Mouse (Mus musculus) neural tube, embryonic 11.5 days (tissue): ENCODE data around the gene AA986860. TPM values are rescaled to one million over a fixed set of nuclear protein-coding genes. Genes with fewer than 3 reads are reported as not detected.

Experiments
- ATAC-seq: fragments of 200-750 bp; cut with Nextera tagmentation; 2 replicates; pipeline ENCODE4 v1.8.0; 2017; ENCODE audit warnings: moderate number of reproducible peaks, mild to moderate bottlenecking, moderate TSS enrichment, moderate library complexity; ENCODE audit not compliant: insufficient read depth, low FRiP score, low TSS enrichment
- DNase-seq: peaks from one replicate; pipeline ENCODE4 v3.0.0-alpha.2; 2015; ENCODE audit warnings: low spot score
- H3K27ac ChIP-seq: fragments of 300-500 bp; sonication (generic); 2 replicates; pipeline ENCODE4 v1.5.1; 2014; ENCODE audit warnings: low read depth, mild to moderate bottlenecking, low read length
- H3K27me3 ChIP-seq: fragments of 300-500 bp; sonication (generic); 2 replicates; pipeline ENCODE4 v1.6.1; 2014; ENCODE audit warnings: mild to moderate bottlenecking, low read length, mixed read lengths; ENCODE audit not compliant: control insufficient read depth, insufficient read depth
- H3K36me3 ChIP-seq: fragments of 300-500 bp; sonication (generic); 2 replicates; pipeline ENCODE4 v1.6.1; 2014; ENCODE audit warnings: mild to moderate bottlenecking, low read length, moderate library complexity, mixed read lengths; ENCODE audit not compliant: control insufficient read depth, insufficient read depth
- H3K4me1 ChIP-seq: fragments of 300-500 bp; sonication (generic); 2 replicates; pipeline ENCODE4 v1.6.1; 2014; ENCODE audit warnings: low read length, mixed read lengths; ENCODE audit not compliant: control insufficient read depth, insufficient read depth
- H3K4me2 ChIP-seq: fragments of 300-500 bp; sonication (generic); 2 replicates; pipeline ENCODE4 v1.6.1; 2014; ENCODE audit warnings: low read depth, mild to moderate bottlenecking, moderate library complexity
- H3K4me3 ChIP-seq: fragments of 300-500 bp; sonication (generic); 2 replicates; pipeline ENCODE4 v1.5.1; 2014; ENCODE audit warnings: low read depth, low read length
- H3K9ac ChIP-seq: fragments of 300-500 bp; sonication (generic); 2 replicates; pipeline ENCODE4 v1.6.1; 2014; ENCODE audit warnings: mild to moderate bottlenecking, low read length
- H3K9me3 ChIP-seq: fragments of 300-500 bp; sonication (generic); 2 replicates; pipeline ENCODE4 v1.6.1; 2016; ENCODE audit warnings: low read length; ENCODE audit not compliant: control insufficient read depth
- WGBS: fragments of 180-500 bp; shearing (Covaris S2); extraction: QIAGEN DNeasy Blood & Tissue Kit; methylation state at CpG from one replicate; pipeline ENCODE4 v1.1.7; 2014; 5-methylcytosine and 5-hydroxymethylcytosine counted together
- polyA plus RNA-seq: library from polyadenylated mRNA; unstranded; fragments of >200 nt; fragmentation: Nextera tagmentation; extraction: Ambion mirVana; gene quantifications from 2 replicates; pipeline ENCODE4 v1.2.1, GENCODE M21; 2014

The AA986860 gene
- polyA plus RNA-seq, 1 experiment from 2014 or later, result 0.32 TPM

DNA sequence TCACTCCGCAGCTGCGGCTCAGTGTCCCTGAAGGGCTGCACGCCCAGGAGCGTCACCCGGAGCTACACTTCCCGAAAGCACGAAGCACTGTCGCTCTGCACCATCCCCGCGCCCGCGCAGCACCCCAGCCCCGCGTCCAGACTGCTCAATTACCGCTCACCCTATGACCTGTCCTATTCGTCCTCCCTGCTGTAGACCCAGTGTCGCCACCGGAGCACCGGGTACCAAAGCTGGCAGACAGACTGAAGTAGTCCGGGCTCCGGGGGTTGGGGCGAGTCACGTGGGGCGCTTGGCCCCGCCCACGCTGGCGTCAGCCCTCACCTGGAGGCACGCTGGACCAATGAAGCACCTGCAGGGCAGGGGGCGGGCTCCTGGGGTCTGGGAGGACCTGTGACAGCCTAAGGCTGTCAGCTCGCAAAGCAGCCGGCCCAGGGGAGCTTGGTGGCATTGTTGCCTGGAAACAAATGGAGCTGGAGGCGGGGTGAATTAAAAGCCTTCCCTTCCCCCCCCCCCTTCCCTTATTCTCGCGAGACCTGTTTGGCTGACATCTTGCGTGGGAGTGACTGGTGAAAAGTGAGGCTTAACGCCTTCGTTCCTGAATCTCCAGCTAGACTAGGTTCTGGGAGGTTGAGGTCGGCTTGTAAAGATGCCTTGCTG lies 16.1 kb upstream of the AA986860 start, which contains the start of gene Gm29427:
Gene Gm29427 (minus strand): TSS at position 239 of the 657 bp plus-strand sequence.
- H3K36me3 ChIP-seq, result no peaks in the 10 kb centered on the region
- H3K4me3 ChIP-seq, result peak within 1 kb of the TSS; percentile 84
- H3K4me1 ChIP-seq, result peaks cover 5% of the 10 kb centered on the region
- H3K27me3 ChIP-seq, result no peaks in the 10 kb centered on the region
- 1% methylated on average over 37 of the region's 38 CpGs for WGBS
- ATAC-seq, result peak; percentile 86
- H3K4me2 ChIP-seq, result peak within 1 kb of the TSS; percentile 98
- H3K27ac ChIP-seq, result peak within 1 kb of the TSS; percentile 72
- peak; percentile 88 for DNase-seq
- no peaks in the 10 kb centered on the region for H3K9me3 ChIP-seq
- peak within 1 kb of the TSS; percentile 96 for H3K9ac ChIP-seq

DNA sequence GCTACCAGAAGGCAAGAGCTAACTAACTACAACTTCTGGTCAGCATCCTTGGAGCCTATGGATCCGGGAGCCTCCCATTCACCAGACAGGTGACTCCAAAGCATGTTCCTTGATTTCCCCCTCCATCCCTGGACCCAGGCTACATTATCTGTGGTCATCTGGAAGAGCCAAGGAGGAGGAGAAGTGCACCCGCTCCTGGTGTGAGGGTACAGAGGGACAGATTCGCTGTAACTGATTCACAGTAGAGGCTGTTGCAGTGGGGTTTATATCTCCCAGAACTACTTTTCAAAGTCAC lies 15.6 kb upstream of the AA986860 start:
- DNase-seq, result no peak
- H3K9me3 ChIP-seq, result no peaks in the 10 kb centered on the region
- H3K9ac ChIP-seq, result peak overlapping the region; percentile 96
- H3K4me2 ChIP-seq, result peak overlapping the region; percentile 98
- no peaks in the 10 kb centered on the region for H3K27me3 ChIP-seq
- H3K4me1 ChIP-seq, result peaks cover 5% of the 10 kb centered on the region
- H3K27ac ChIP-seq, result peak overlapping the region; percentile 72
- ATAC-seq, result 0 out of 2 replicates have a peak, but pooled peaks have one; percentile 0
- 0% methylated on average over 3 of the region's 3 CpGs for WGBS
- peak overlapping the region; percentile 84 for H3K4me3 ChIP-seq
- no peaks in the 10 kb centered on the region for H3K36me3 ChIP-seq

DNA sequence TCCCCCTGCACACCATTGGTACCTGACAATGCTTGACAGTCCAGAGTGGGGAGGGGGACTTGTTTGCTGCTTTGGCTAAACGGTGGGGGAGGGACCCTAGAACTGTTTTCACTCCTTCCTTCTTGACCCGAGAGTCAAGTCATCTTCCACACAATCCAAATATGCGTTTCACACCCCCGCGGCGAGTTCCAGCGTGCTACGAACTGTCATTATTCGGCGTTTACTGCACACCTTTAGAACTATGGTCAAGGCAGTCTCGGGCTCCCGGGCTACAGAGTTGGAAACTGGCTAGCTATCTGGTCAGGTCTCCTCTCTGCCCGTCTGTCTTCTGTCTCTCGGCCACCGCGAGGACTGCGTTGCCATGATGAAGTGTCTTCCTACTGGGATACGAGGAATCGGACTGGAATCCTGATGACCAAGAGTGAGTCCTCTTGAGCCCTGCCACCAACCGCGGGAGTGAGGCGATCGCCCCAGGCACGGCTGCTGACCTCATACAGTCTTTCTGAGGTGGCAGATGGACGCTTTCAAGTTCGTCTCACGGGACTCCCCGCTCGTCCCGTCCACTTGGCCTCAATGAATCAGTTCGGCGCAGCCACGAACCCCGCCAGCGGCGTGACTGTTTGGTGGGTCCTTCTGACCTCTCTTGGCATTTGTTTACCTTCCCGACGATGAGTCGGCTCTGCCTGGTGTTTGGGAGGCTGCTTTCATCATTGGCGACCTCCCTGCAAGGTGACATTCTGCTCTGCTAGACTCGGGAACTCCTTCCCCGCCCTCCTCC lies 15.1 kb upstream of the AA986860 start:
- ATAC-seq (peak; percentile 14), DNase-seq (peak; percentile 66)
- H3K9me3 ChIP-seq, result no peaks in the 10 kb centered on the region
- H3K27me3 ChIP-seq, result no peaks in the 10 kb centered on the region
- H3K27ac ChIP-seq, result peak overlapping the region; percentile 72
- WGBS, result under 1% methylated on average over 42 of the region's 42 CpGs
- H3K36me3 ChIP-seq, result no peaks in the 10 kb centered on the region
- peaks cover 5% of the 10 kb centered on the region for H3K4me1 ChIP-seq
- H3K9ac ChIP-seq, result peak overlapping the region; percentile 96
- H3K4me3 ChIP-seq, result peak overlapping the region; percentile 84
- H3K4me2 ChIP-seq, result peak overlapping the region; percentile 98

DNA sequence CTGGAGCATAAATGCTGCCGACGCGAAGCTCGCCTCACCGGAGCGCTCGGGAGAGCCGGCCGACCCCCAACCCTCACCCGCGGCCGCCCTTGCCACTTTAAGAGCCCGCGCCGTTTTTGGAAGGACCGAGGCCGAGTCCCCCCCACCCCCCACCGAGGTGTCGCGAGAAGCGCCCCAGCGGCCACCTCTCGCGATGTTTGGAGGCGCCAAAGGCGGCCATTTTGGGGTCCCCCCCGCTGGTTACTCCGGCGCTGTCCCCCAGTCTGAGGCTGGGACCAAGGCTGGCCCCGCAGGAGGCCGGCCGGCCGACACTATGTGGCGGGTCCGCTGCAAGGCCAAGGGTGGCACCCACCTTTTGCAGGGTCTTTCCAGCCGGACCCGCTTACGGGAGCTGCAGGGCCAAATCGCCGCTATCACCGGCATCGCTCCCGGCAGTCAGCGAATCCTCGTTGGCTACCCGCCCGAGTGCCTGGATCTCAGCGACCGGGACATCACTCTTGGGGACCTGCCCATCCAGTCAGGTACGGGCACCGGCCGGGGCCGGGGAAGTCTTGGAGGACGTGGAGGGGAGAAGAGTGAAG lies 14.4 kb upstream of the AA986860 start, which contains the start of gene Yod1:
Gene Yod1 (plus strand): TSS at position 37 of the 581 bp plus-strand sequence.
- Histone ChIP-seq H3K4me3 (peak within 1 kb of the TSS; percentile 84), H3K9me3 (no peaks in the 10 kb centered on the region), H3K36me3 (no peaks in the 10 kb centered on the region), H3K9ac (peak within 1 kb of the TSS; percentile 96), H3K27me3 (no peaks in the 10 kb centered on the region), H3K4me2 (peak within 1 kb of the TSS; percentile 98), H3K27ac (peak within 1 kb of the TSS; percentile 72), H3K4me1 (peaks cover 5% of the 10 kb centered on the region)
- peak; percentile 93 for DNase-seq
- WGBS, result 0% methylated on average over 54 of the region's 54 CpGs
- peak; percentile 80 for ATAC-seq

DNA sequence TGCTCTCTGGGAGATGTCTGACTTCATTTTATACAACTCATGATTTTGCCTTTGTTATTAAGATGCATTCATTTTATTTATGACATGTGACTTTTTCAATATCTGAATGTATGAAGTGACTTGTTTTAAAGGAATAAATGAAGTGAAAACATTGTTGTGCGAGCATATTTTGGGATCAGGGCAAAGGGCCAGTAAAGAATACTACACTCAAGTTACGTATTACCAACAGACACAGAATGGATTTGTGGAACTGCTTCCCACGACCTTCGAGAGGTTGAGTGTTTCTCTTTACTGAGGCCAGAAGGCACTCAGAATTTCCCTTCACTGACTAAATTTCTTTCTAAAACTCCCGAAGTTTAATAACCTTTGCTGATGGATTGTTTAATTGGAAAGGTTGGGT lies 7.6 kb upstream of the AA986860 start:
- ATAC-seq, result no peak
- H3K4me2 ChIP-seq, result no peak overlapping the region
- H3K27ac ChIP-seq, result no peak overlapping the region
- no peaks in the 10 kb centered on the region for H3K9me3 ChIP-seq
- H3K27me3 ChIP-seq, result no peaks in the 10 kb centered on the region
- H3K9ac ChIP-seq, result no peak overlapping the region
- WGBS, result 91% methylated on average over 5 of the region's 5 CpGs
- DNase-seq, result no peak
- no peaks in the 10 kb centered on the region for H3K4me1 ChIP-seq
- no peak overlapping the region for H3K4me3 ChIP-seq
- H3K36me3 ChIP-seq, result no peaks in the 10 kb centered on the region

DNA sequence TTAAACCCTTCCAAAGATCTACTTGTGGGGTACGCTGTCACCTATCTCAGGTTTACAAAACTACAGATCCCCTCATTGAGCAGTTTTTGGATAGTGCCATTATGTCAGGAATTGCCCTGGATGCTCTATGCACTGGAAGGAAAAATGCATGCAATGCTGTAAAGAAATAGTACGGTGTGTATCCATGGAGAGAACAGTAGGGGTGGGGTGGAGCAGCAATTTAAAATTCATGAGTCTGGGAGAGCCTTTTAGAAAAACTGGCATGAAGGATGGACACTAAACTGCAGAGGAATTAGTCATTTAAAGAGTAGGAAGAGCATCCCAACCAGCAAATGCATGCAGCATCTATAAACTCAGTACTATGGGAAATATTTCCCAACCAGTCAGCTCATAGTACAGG lies 5.4 kb upstream of the AA986860 start:
- Histone ChIP-seq H3K27me3 (no peaks in the 10 kb centered on the region), H3K36me3 (no peaks in the 10 kb centered on the region), H3K4me1 (no peaks in the 10 kb centered on the region), H3K4me2 (no peak overlapping the region), H3K9me3 (no peaks in the 10 kb centered on the region), H3K4me3 (no peak overlapping the region), H3K9ac (no peak overlapping the region), H3K27ac (no peak overlapping the region)
- DNase-seq (no peak), ATAC-seq (no peak)
- 73% methylated on average over 2 of the region's 2 CpGs for WGBS

DNA sequence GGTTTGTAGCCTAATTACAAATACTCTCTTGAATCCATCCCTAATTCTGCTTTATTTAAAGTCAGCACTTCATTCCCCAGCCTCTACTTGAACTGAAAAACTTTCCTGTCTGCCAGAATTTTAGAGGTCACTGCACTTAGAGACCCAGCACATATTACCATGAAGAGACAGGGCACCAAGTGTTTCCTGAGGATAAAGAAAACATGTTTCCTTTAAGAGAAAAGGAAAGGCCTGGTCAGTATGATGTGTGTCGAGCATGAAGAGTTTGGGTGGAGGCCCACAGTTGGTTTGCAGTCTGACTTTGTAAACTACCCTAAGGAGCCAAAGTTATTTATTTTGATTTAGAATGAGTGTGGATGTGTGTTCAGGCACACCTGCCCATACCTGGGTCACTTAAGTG lies 3.7 kb upstream of the AA986860 start:
- ATAC-seq (no peak), DNase-seq (no peak)
- no peak overlapping the region for H3K9ac ChIP-seq
- H3K9me3 ChIP-seq, result no peaks in the 10 kb centered on the region
- no peak overlapping the region for H3K27ac ChIP-seq
- no peaks in the 10 kb centered on the region for H3K36me3 ChIP-seq
- WGBS, result 69% methylated on average over 1 of the region's 1 CpGs
- no peaks in the 10 kb centered on the region for H3K27me3 ChIP-seq
- no peaks in the 10 kb centered on the region for H3K4me1 ChIP-seq
- no peak overlapping the region for H3K4me3 ChIP-seq
- H3K4me2 ChIP-seq, result no peak overlapping the region

DNA sequence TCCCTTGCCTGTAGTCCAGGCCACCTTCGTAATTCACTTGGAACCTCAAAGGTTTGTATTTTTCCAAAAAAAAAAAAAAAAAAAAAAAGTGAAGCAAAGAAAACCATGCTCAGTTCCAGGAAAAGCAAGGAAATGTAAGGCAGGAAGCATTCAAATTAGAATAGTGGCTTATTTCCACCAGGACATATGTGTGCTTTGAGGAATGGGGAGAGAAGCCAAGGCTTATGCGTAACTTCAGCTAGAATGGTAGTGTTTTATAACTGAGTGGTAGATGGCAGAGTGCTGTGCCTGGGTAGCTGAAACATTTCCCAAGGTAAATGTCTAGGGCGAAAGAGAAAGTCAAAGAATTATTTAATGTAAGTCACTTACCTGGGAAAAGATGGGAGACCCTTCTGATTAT lies 3.1 kb upstream of the AA986860 start:
- no peak for ATAC-seq
- Histone ChIP-seq H3K4me3 (no peak overlapping the region), H3K27me3 (no peaks in the 10 kb centered on the region), H3K9me3 (no peaks in the 10 kb centered on the region), H3K4me2 (no peak overlapping the region), H3K27ac (no peak overlapping the region), H3K4me1 (no peaks in the 10 kb centered on the region), H3K36me3 (no peaks in the 10 kb centered on the region), H3K9ac (no peak overlapping the region)
- DNase-seq, result no peak
- WGBS, result 88% methylated on average over 3 of the region's 3 CpGs
